Mouse (Mus musculus) cerebral cortex, adult 2 months (tissue): ENCODE data around the gene Arnt2.

Experiments used
- WGBS: fragments of 180-500 bp; shearing (Covaris S2); methylation state at CpG from one replicate; pipeline ENCODE4 v1.1.7; 2018; 5-methylcytosine and 5-hydroxymethylcytosine counted together

Gene Arnt2

DNA sequence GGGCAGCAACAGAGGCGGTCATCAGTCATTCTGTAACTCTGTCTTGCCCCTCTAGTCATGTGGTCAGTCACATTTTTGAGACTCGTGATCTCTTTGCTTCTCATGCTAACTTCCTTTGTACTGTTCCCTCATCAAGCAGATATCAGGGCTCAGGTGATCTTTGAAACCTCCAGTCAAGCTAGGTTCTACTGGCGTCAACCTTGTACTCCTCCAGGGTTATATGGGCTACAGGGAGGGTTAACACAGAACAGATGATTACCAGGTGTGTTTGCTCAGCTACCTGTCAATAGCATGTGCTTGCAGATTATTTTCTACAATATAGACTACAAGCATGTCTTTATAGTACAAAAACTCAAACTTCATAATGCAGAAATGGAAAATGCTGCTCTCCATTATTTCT, 183.1 kb downstream of the Arnt2 start:
- WGBS = 93% methylated on average over 3 of the region's 3 CpGs

DNA sequence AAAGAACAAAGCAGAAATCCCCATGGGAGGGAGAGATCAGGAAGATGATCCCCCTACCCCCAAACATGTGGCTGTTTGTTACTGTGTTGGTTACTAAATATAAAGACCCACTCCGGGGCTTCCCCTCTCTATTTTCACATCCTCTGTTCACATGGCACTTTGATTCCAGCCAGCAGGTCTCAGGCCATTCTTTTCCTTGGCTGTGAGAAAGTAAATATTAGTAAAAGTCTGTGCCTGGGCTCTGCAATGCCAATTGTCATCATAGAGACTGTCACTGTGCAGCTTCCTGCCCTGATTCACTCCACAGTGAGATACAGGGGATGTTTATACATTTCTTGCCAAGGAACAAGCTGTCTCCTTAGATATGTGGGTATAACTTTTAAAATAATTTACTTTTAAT, 197.9 kb downstream of the Arnt2 start:
- 42% methylated on average over 1 of the region's 1 CpGs for WGBS

DNA sequence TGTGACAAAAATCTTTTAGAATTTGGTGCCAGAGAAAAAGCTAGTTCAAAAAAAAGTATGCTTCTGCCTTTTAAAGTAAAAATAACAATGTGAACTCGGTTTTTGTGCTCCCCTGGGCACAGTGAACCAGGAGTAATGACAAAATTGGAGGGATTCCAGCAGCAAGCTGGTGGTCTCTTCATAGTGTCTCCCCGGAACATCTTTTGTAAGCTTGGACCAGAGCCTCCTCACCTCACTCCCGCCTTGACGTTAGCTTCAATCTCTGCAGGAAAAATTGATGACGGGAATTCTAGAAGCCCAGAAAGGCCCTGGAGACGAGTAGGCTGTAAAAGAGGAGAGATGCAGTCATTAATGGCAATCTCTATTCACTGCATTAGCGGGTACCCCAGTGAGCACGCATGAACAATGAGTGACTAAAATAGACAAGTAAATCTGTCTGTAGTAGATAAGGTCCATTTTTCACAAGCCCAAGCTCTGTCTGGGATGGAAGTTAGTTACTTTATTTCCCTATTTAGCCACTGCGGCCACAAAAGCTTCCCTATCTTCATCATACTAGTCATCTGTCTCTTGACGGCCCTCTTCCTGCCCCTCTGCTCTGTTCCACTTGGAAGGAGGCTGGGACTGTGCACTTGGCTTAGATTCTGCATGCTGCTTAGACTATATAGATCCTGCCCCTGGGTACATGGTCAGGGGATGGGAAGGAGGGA, 199.2 kb downstream of the Arnt2 start:
- WGBS = 67% methylated on average over 10 of the region's 10 CpGs

DNA sequence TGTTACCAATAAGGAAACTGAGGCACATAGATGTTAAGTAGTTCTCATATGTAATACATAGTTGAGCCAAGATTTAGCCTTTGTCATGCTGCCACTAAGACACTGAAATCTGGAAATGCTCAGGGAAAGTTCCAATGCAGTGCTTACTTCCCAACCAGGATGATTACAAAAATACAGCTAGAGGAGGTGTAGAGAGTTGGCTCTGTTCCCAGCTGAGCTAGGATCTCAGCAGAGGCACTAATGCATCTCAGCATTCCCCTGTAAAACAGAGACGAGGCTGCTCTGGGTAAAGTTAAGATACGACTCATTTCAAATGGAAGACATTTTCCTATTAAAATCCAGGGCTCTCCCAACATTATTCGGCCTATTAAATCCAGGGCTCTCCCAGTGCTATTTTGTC, 206.0 kb downstream of the Arnt2 start:
- WGBS = 51% methylated on average over 3 of the region's 3 CpGs

DNA sequence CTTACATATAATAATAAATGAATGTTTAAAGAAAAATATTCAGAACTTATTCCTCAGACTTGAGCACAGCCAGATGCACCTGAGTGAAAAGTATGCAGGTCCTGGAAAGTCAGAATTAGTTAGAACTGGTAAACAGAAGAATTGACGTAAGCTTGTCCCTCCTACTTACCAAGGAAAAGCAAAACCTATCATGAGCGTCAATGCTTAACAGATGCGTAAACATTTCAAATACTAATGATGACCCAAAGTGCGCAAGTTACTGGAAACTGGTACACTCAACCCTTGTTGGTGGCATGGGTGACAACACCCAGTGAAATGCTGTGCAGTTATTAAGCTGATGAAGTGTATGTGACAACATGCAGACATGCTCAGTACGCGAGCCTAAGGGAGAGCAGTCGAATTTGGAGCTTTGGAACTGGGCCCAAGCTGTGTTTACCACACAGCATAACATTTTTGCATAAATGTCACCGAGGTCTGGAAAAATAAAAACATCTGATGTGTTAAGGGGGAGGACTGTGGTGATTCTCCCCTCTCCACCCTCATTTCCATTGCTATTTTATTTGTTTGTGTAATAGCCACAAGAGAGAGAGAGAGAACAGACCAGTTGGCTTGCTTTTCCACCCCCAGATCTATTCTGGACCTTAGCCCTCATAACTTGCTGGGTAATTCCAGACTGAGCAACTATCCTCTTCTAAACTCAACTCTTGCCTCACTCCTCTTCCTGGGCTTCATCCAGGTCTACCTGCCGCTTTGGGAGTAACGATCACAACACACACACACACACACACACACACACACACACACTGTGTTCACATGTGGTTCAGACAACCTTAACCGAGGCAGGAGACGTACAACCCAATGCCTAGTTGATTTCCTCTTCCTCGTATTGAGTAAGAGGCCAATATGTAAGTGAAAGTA, 208.6 kb downstream of the Arnt2 start:
- 79% methylated on average over 13 of the region's 13 CpGs for whole genome bisulfite sequencing

DNA sequence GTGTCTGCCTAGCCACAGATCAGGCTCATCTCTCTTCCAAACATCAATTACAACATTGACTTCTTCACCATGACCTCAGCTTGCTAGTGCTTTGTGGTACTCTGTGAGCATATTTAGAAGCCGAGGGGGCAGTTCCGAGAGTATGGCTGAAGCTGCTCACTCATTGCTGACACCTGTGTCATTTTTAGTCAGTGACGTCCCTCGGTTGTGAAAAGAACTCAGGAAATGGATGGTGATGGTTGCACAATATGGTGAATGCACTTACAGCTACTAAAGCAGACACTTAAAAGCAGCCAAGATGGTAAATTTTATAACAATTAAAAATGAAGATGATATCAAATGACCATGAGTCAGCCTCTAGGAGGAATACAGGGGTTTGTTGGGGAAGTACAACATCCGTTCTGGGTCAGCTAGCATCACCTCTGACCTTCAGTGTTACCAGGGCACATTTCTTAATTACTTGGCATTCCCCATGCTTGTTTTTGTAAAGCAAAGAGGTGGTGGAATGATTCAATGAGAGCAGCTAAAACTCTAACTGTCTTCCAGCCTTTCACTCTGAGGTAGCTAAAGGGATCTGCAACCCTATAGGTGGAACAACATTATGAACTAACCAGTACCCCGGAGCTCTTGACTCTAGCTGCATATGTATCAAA, 212.6 kb downstream of the Arnt2 start:
- WGBS = 86% methylated on average over 6 of the region's 6 CpGs
